Mouse (Mus musculus) left cerebral cortex, adult 2 months (tissue): Measurements from ENCODE around the gene Slc22a15. TPM values are rescaled to one million over a fixed set of nuclear protein-coding genes. Genes with fewer than 3 reads are reported as not detected.

Source experiments
- DNase-seq, 2 experiments: peaks; one replicate each; pipeline ENCODE4 v3.0.0; 2021 to 2022; ENCODE audit warnings: low spot score in 2 of 2, mixed read lengths in 1 of 2; ENCODE audit errors: extremely low spot score in 1 of 2
- H3K27ac ChIP-seq: fragments of 200-600 bp; 2 replicates; pipeline ENCODE4 v1.8.1; 2022
- H3K4me3 ChIP-seq: fragments of 200-600 bp; 2 replicates; pipeline ENCODE4 v1.8.1; 2022
- CTCF ChIP-seq: fragments of 200-600 bp; IDR thresholded peaks from 2 replicates; pipeline ENCODE4 v1.8.1; 2022; ENCODE audit warnings: antibody characterized with exemption, mild to moderate bottlenecking, moderate library complexity
- intact Hi-C: fragments of 180-260 bp; cut with DNase I; formaldehyde crosslinking; loops from one replicate; pipeline ENCODE4 v1.15.1; 2025
- total RNA-seq, 2 experiments: library from RNA; stranded (reverse); gene quantifications; 2 replicates each; pipeline ENCODE4 v1.2.3; 2021

Gene Slc22a15
- total RNA-seq, 2 experiments from 2014 or later = 9.2 to 10.0 TPM

DNA sequence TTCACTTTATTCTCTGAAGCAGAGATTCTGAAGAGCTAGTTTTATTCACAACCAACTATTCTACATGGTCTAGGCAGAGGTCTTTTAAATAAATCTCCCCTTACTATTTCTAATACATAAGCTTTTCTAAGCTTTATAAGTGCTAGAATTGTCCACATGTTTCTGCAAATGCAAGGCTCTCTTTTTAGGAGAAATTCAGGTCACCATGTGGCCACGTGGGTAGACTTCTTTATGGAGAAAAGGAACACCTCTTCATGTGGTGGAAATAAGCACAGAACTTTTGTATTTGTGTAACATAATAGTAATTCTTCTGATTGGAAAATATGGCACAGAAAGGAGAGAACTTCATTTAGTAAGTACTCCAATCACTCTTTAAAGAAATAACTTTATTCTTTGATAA is 70.2 kb downstream of the Slc22a15 start:
- Histone ChIP-seq H3K4me3 (no peak overlapping the region), H3K27ac (no peak overlapping the region)
- no peak for DNase-seq
- no peak for TF ChIP-seq CTCF
- intact Hi-C loops = no loop called here

DNA sequence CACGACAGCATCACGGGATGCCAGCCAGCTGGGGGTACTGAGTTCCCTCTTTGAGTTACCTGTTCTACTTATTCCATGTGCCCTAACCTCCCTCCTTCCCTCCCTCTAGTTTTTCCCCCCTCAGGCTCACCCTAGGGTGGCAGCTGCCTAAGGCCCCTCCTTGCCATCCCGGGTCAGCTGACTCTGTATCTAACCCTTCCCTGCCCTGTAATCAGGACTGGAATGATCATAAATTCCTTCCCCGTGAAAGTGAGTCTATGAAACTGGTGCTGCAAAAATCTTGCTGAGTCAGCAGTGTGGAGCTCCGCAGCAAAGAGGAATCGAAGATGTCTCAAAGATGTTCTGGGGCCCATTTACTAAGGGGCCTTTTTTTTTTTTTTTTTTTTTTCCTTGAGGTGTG is 72.9 kb downstream of the Slc22a15 start:
- intact Hi-C loops = no loop called here
- no peak for TF ChIP-seq CTCF
- DNase-seq = no peak
- Histone ChIP-seq H3K27ac (no peak overlapping the region), H3K4me3 (no peak overlapping the region)

- no peak for DNase-seq
- H3K27ac ChIP-seq = no peak within 1 kb of the TSS
- no peak for TF ChIP-seq CTCF
- intact Hi-C loops = no loop called here
- no peak within 1 kb of the TSS for H3K4me3 ChIP-seq
These were observed 75.4 kb downstream of the Slc22a15 start, which contains the start of gene Mab21l3 for GRCm38 (mm10) chr3:101848816-101849215. Gene Mab21l3, minus strand, starts transcription at chr3:101848959.

- Histone ChIP-seq H3K4me3 (no peak overlapping the region), H3K27ac (no peak overlapping the region)
- no peak for DNase-seq
- intact Hi-C loops = no loop called here
- TF ChIP-seq CTCF = no peak
These were observed 78.2 kb downstream of the Slc22a15 start for GRCm38 (mm10) chr3:101846096-101846495.

GRCm38 (mm10) chr3:101842372-101843094 is 81.7 kb downstream of the Slc22a15 start:
- H3K27ac ChIP-seq = no peak overlapping the region
- intact Hi-C loops = no loop called here
- DNase-seq = no peak
- H3K4me3 ChIP-seq = no peak overlapping the region
- no peak for TF ChIP-seq CTCF

DNA sequence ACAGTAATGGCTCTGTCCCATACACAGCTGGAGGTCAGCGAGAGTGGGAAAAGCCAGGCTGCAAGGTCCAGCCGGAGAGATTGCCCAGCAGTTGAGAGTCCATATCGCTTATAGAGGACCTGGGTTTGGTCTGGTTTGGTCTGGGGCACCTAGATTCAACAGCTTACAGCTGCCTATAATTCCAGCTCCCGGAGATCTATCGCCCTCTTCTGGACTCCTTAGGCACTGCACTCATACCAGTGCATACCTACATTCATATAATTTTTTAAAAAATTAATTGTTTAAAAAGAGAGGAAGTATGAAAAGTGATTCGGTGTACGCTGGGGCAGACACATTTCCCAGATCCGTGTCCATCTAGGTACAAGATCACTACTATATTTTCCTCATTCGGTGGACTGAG is 84.9 kb downstream of the Slc22a15 start:
- no peak for DNase-seq
- Histone ChIP-seq H3K4me3 (no peak overlapping the region), H3K27ac (no peak overlapping the region)
- TF ChIP-seq CTCF = peak; percentile 21
- intact Hi-C loops = no loop called here

- H3K4me3 ChIP-seq = no peak overlapping the region
- intact Hi-C loops = no loop called here
- H3K27ac ChIP-seq = no peak overlapping the region
- no peak for DNase-seq
- no peak for TF ChIP-seq CTCF
These were observed 87.3 kb downstream of the Slc22a15 start for GRCm38 (mm10) chr3:101836971-101837370.

GRCm38 (mm10) chr3:101836532-101836931 is 87.7 kb downstream of the Slc22a15 start:
- TF ChIP-seq CTCF = no peak
- H3K27ac ChIP-seq = no peak overlapping the region
- DNase-seq = no peak
- intact Hi-C loops = no loop called here
- H3K4me3 ChIP-seq = no peak overlapping the region

DNA sequence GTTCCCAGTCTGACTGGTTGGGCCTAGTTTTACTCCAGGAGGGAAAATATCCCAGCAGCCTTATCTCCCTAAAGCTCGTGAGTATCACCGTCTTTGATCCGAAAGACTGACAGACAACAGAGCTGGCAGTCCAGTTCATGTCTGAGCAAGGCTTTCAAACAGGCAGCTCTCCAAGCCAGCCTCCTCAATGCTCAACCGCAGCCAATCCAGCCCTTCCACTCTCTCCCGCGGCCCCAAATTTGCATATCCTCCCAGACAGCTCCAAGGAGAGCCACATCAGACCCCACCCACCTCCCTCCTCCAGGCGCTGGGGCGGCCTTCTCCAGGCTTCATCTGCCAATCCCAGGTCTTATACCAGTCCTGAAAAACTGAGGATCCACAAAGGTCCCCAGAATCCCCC is 88.2 kb downstream of the Slc22a15 start:
- DNase-seq = peak; percentile 50 to 69
- no peak for TF ChIP-seq CTCF
- intact Hi-C loops = no loop called here
- H3K27ac ChIP-seq = no peak overlapping the region
- H3K4me3 ChIP-seq = no peak overlapping the region

DNA sequence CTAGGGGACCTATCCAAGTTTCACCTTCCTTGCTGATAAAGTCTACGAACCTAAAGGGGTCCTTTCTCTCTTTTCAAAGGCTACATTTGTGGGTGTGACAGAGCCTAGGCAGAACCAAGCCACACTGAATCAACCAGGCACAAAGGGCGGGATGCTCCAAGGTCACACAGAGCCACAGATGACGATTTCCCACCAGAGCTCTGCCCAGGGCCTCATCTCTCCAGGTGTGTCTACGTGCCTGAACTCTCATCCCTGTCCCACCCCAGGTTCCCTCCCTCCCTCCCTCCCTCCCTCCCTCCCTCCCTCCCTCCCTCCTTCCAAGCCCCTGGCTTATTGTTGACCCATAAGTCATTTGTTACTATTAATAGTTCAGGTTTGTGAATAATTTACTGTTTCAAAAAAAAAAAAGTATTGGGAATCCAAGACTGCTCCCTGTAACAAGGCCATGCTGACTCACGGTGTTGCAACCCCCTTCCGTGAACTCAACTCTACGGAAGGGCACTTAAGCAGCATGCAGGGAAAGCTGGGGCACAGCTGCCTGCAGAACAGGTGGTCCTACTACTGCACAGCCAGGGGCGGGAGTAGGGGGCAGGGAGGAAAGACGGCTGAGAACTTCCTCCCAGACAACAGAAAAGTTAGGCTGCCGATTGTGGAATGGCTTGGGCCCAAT is 92.9 kb downstream of the Slc22a15 start:
- no peak overlapping the region for H3K4me3 ChIP-seq
- no peak for DNase-seq
- intact Hi-C loops = no loop called here
- H3K27ac ChIP-seq = no peak overlapping the region
- no peak for TF ChIP-seq CTCF

GRCm38 (mm10) chr3:101829881-101830616 is 94.2 kb downstream of the Slc22a15 start:
- no peak overlapping the region for H3K4me3 ChIP-seq
- H3K27ac ChIP-seq = no peak overlapping the region
- no peak for DNase-seq
- no peak for TF ChIP-seq CTCF
- intact Hi-C loops = no loop called here

DNA sequence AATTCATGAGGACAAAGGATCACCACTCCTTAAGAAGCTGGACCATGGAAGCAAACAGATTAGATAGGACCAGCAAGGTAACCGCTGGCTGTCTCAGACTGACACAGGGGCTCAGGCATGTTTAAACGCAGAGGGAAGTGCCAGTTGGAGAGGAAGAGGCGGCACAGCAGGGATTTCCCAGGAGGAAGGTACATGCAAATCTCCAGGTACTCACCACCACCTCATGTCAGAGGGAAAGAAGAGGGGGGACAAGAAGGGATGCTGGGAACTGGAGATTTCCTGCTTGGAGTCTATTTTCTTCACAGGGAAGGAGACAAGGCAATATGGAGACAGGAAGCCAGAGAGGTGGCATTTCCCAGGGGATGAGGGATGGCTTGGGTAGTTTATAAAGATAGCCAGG is 95.7 kb downstream of the Slc22a15 start:
- no peak for DNase-seq
- no peak for TF ChIP-seq CTCF
- no peak overlapping the region for H3K27ac ChIP-seq
- no peak overlapping the region for H3K4me3 ChIP-seq
- intact Hi-C loops = no loop called here
